Mouse (Mus musculus) liver, postnatal 0 days (tissue): ENCODE results near the gene Kdm8. TPM values are rescaled to one million over a fixed set of nuclear protein-coding genes. Genes with fewer than 3 reads are reported as not detected.
A peak's percentile ranks its signal among the peaks of the same experiment; 100 is the strongest.
"Not testable (repeated sequence)": the region's sequence is repeated elsewhere in the genome, so short reads cannot be mapped to it uniquely, and the experiment has no call there.

ENCODE experiments used
- ATAC-seq: fragments of 200-750 bp; cut with Nextera tagmentation; 2 replicates; pipeline ENCODE4 v1.8.0; 2017; ENCODE audit warnings: mild to moderate bottlenecking, moderate library complexity
- DNase-seq: peaks from one replicate; pipeline ENCODE4 v3.0.0-alpha.2; 2016
- H3K27ac ChIP-seq: fragments of 300-500 bp; sonication (generic); 2 replicates; pipeline ENCODE4 v1.5.1; 2014; ENCODE audit warnings: antibody characterized with exemption, moderate library complexity, mild to moderate bottlenecking, low read depth
- H3K27me3 ChIP-seq: fragments of 300-500 bp; sonication (generic); 2 replicates; pipeline ENCODE4 v1.6.1; 2014; ENCODE audit warnings: low read length, control low read depth, mixed read lengths; ENCODE audit not compliant: insufficient read depth
- H3K36me3 ChIP-seq: fragments of 300-500 bp; sonication (generic); replicated peaks from 2 replicates; pipeline ENCODE4 v1.6.1; 2014; ENCODE audit warnings: mild to moderate bottlenecking, control low read depth, low read length, moderate library complexity, mixed read lengths; ENCODE audit not compliant: insufficient read depth
- H3K4me1 ChIP-seq: fragments of 300-500 bp; sonication (generic); 2 replicates; pipeline ENCODE4 v1.6.1; 2014; ENCODE audit warnings: antibody characterized with exemption, mild to moderate bottlenecking, control low read depth; ENCODE audit not compliant: insufficient read depth
- H3K4me2 ChIP-seq: fragments of 300-500 bp; sonication (generic); 2 replicates; pipeline ENCODE4 v1.6.1; 2014; ENCODE audit warnings: low read depth, mild to moderate bottlenecking, low read length, moderate library complexity, mixed read lengths
- H3K4me3 ChIP-seq: fragments of 300-500 bp; sonication (generic); 2 replicates; pipeline ENCODE4 v1.5.1; 2014; ENCODE audit warnings: low read depth, low read length
- H3K9ac ChIP-seq: fragments of 300-500 bp; sonication (generic); replicated peaks from 2 replicates; pipeline ENCODE4 v1.6.1; 2014; ENCODE audit warnings: mild to moderate bottlenecking, moderate library complexity
- H3K9me3 ChIP-seq: fragments of 300-500 bp; sonication (generic); 2 replicates; pipeline ENCODE4 v1.6.1; 2016; ENCODE audit warnings: mild to moderate bottlenecking, control low read depth, low read length, mixed read lengths
- CTCF ChIP-seq: sonication (generic); IDR thresholded peaks from 2 replicates; pipeline ENCODE4 v1.5.1; 2016; ENCODE audit warnings: antibody characterized with exemption, low read depth
- EP300 ChIP-seq: IDR thresholded peaks from 2 replicates; pipeline ENCODE4 v1.6.1; 2016; ENCODE audit warnings: antibody characterized with exemption, low read depth, mild to moderate bottlenecking
- WGBS: fragments of 180-500 bp; shearing (Covaris S2); extraction: QIAGEN DNeasy Blood & Tissue Kit; methylation state at CpG from one replicate; pipeline ENCODE4 v1.1.7; 2014; ENCODE audit not compliant: insufficient replicate concordance; 5-methylcytosine and 5-hydroxymethylcytosine counted together
- polyA plus RNA-seq: library from polyadenylated mRNA; unstranded; fragments of >200 nt; fragmentation: Nextera tagmentation; extraction: Ambion mirVana; gene quantifications from 2 replicates; pipeline ENCODE4 v1.2.1, GENCODE M21; 2015

Kdm8 gene
- polyA plus RNA-seq, 1 experiment from 2014 or later = 2.8 TPM

DNA sequence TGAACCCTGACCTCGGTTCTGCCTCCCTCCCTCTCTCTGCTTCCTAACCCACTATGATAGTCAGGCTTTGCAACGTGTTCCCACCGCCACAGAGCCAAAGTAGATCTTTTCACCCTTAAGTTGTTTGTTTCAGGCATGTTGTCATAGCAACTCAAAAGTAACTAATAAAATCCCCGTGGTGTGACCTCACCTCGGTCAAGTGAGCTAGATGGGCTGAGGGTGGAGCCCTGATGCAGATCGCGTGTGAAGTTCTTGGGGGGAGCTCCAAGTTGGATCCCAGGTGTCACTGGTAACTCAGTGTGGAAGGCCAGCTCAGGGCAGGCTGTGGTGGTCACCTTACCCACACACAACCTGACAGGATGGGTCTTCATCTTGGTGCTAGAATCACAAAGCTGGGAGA lies 16.1 kb upstream of the Kdm8 start:
- ATAC-seq (peak; percentile 73), DNase-seq (no peak)
- TF ChIP-seq CTCF (no peak), EP300 (no peak)
- Histone ChIP-seq H3K27ac (0 out of 2 replicates have a peak overlapping the region, but pooled peaks have one; percentile 26), H3K4me1 (peaks cover 14% of the 10 kb centered on the region), H3K36me3 (no peaks in the 10 kb centered on the region), H3K4me3 (no peak overlapping the region), H3K9ac (no peak overlapping the region), H3K4me2 (peak overlapping the region; percentile 52), H3K27me3 (no peaks in the 10 kb centered on the region), H3K9me3 (peaks cover 2% of the 10 kb centered on the region)
- WGBS = 54% methylated on average over 7 of the region's 7 CpGs

DNA sequence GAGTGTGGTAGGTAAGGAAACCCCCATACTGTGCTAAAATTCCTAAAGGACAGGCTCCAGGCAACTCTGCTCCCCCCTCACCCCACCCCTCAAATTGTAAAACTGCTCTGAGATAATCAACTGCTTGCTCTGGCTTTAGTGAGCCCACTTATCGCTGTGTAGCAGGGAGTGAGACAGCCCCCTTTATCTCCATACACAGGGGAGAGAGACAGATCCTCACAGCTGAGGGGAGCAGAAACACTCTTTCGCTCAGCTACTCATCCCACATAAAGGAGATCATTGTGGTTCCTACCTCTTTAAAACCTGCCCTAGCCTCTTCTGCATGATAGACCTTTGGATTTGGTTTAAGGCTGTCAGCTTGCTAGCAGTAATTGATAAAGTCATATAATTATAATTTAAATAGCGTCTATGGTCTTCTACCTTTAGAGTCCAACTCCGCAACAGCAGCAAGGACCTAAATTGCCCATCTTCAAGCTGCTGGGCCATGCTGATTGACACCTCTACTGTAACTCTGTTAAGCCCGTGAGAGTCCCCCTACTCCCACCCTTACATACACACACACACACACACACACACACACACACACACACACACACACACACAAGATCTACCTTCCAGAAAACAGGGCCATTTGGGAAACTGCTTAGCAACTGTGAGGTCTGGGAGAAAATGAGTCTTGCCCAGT lies 15.5 kb upstream of the Kdm8 start:
- ATAC-seq (peak; percentile 94), DNase-seq (peak; percentile 39)
- H3K36me3 ChIP-seq, H3K4me3 ChIP-seq, H3K9me3 ChIP-seq, H3K9ac ChIP-seq, H3K27me3 ChIP-seq: not testable (repeated sequence)
- Histone ChIP-seq H3K27ac (peak overlapping the region; percentile 26; the same call in 1 of the 2 replicates), H3K4me2 (peak overlapping the region; percentile 52), H3K4me1 (peaks cover 14% of the 10 kb centered on the region)
- peak; percentile 89 for TF ChIP-seq EP300
- 58% methylated on average over 5 of the region's 5 CpGs for WGBS

DNA sequence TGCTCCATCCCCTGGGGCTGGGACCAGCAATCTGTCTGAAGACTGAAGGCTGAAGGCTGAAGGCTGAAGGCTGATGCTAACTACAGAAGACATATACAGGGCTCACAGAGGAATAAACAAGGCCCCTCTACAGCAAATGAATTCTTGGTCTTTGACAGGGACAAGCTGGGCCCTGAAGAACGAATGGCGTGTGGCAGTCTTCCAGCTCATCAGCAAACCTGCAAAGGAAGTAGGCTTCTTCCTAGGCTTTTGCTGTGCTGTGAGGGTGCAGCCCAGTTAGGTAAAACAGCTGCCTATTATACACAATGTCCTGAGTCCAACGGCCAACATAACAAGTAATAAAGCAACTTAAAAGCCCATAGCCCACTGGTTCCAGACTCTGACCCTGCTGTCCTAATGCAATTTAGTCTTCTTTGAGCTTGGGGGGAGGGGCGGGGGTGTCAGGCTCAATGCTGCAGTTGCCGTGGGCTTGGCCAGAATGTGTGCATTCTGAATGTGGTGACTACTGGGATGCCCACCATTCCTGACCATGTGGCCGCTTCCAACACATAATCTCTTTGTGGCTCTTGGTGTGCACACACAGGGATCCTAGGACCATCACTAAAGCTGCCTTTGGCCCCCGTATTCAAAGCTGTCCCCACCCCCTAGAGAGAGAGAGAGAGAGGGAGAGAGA lies 14.2 kb upstream of the Kdm8 start:
- ATAC-seq (no peak), DNase-seq (no peak)
- Histone ChIP-seq H3K4me1 (peaks cover 14% of the 10 kb centered on the region), H3K9ac (no peak overlapping the region), H3K36me3 (no peaks in the 10 kb centered on the region), H3K4me2 (no peak overlapping the region), H3K27ac (0 out of 2 replicates have a peak overlapping the region, but pooled peaks have one; percentile 16), H3K9me3 (peaks cover 2% of the 10 kb centered on the region; the same call in 1 of the 2 replicates), H3K4me3 (no peak overlapping the region), H3K27me3 (no peaks in the 10 kb centered on the region)
- TF ChIP-seq EP300 (no peak), CTCF (no peak)
- 75% methylated on average over 7 of the region's 7 CpGs for WGBS

DNA sequence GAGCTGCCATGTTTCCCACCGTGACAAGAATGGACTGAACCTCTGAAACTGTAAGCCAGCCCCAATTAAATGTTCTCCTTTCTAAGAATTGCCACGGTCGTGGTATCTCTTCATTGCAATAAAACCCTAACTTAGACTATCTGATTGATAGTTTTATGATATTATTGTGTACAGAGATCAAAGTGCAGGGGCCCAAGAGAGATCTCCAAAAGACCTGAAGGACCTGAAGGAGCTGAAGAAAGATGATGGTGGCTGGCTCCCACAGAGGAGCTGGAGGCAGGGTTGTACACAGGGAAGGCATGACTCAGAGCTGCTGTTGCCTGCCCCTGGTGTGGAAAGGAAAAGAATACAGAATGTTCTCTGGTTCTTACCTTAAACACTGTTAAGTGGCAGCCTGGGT lies 10.6 kb upstream of the Kdm8 start:
- 87% methylated on average over 3 of the region's 3 CpGs for WGBS
- no peak overlapping the region for H3K9ac ChIP-seq
- no peaks in the 10 kb centered on the region for H3K36me3 ChIP-seq
- H3K4me1 ChIP-seq = peaks cover 3% of the 10 kb centered on the region; the same call in 1 of the 2 replicates
- H3K4me3 ChIP-seq = no peak overlapping the region
- no peak overlapping the region for H3K4me2 ChIP-seq
- H3K27ac ChIP-seq = no peak overlapping the region
- ATAC-seq = no peak
- H3K27me3 ChIP-seq = no peaks in the 10 kb centered on the region
- H3K9me3 ChIP-seq = peaks cover 2% of the 10 kb centered on the region; the same call in 1 of the 2 replicates
- TF ChIP-seq EP300 = no peak
- TF ChIP-seq CTCF = no peak
- DNase-seq = no peak

- peaks cover 5% of the 10 kb centered on the region; the same call in 1 of the 2 replicates for H3K9me3 ChIP-seq
- H3K4me2 ChIP-seq = no peak overlapping the region
- ATAC-seq (no peak), DNase-seq (no peak)
- no peak overlapping the region for H3K27ac ChIP-seq
- 37% methylated on average over 8 of the region's 8 CpGs for WGBS
- H3K9ac ChIP-seq = no peak overlapping the region
- no peak for TF ChIP-seq EP300
- TF ChIP-seq CTCF = no peak
- no peak overlapping the region for H3K4me3 ChIP-seq
- no peaks in the 10 kb centered on the region for H3K4me1 ChIP-seq
- no peaks in the 10 kb centered on the region for H3K36me3 ChIP-seq
- H3K27me3 ChIP-seq = no peaks in the 10 kb centered on the region
Observed at GRCm38 (mm10) chr7:125434666-125435290, 9.7 kb upstream of the Kdm8 start.

- H3K4me3 ChIP-seq = no peak overlapping the region
- DNase-seq = no peak
Observed at GRCm38 (mm10) chr7:125442323-125442722, 2.2 kb upstream of the Kdm8 start.

More at GRCm38 (mm10) chr7:125442323-125442722, 2.2 kb upstream of the Kdm8 start:
- no peak overlapping the region for H3K27ac ChIP-seq
- 60% methylated on average over 4 of the region's 4 CpGs for WGBS
- no peak for TF ChIP-seq EP300
- no peak for TF ChIP-seq CTCF
- no peak overlapping the region for H3K4me2 ChIP-seq
- H3K27me3 ChIP-seq = no peaks in the 10 kb centered on the region
- no peaks in the 10 kb centered on the region for H3K36me3 ChIP-seq
- H3K9ac ChIP-seq = no peak overlapping the region
- ATAC-seq = no peak
- 0 out of 2 replicates have a peak, but pooled peaks cover 3% of the 10 kb centered on the region for H3K9me3 ChIP-seq
- H3K4me1 ChIP-seq = peaks cover 21% of the 10 kb centered on the region
